Mouse (Mus musculus) hindbrain, embryonic 13.5 days (tissue): Measurements from ENCODE around the gene Hexim1. TPM values are rescaled to one million over a fixed set of nuclear protein-coding genes. Genes with fewer than 3 reads are reported as not detected.

Source experiments
- ATAC-seq: fragments of 200-750 bp; cut with Nextera tagmentation; 2 replicates; pipeline ENCODE4 v1.8.0; 2017; ENCODE audit warnings: moderate TSS enrichment; ENCODE audit not compliant: low FRiP score
- H3K27ac ChIP-seq: fragments of 300-500 bp; sonication (generic); 2 replicates; pipeline ENCODE4 v1.5.1; 2015; ENCODE audit warnings: inconsistent platforms, mild to moderate bottlenecking, moderate library complexity
- H3K27me3 ChIP-seq: fragments of 300-500 bp; sonication (generic); 2 replicates; pipeline ENCODE4 v1.6.1; 2015; ENCODE audit warnings: mild to moderate bottlenecking, inconsistent platforms
- H3K36me3 ChIP-seq: fragments of 300-500 bp; sonication (generic); 2 replicates; pipeline ENCODE4 v1.6.1; 2015; ENCODE audit warnings: mild to moderate bottlenecking, inconsistent platforms
- H3K4me1 ChIP-seq: fragments of 300-500 bp; sonication (generic); replicated peaks from 2 replicates; pipeline ENCODE4 v1.6.1; 2015; ENCODE audit warnings: inconsistent platforms
- H3K4me2 ChIP-seq: fragments of 300-500 bp; sonication (generic); 2 replicates; pipeline ENCODE4 v1.6.1; 2015; ENCODE audit warnings: inconsistent platforms, mild to moderate bottlenecking, moderate library complexity
- H3K4me3 ChIP-seq: fragments of 300-500 bp; sonication (generic); 2 replicates; pipeline ENCODE4 v1.5.1; 2015; ENCODE audit warnings: mild to moderate bottlenecking, inconsistent platforms
- H3K9ac ChIP-seq: fragments of 300-500 bp; sonication (generic); 2 replicates; pipeline ENCODE4 v1.6.1; 2015; ENCODE audit warnings: mild to moderate bottlenecking, inconsistent platforms
- H3K9me3 ChIP-seq: fragments of 300-500 bp; sonication (generic); 2 replicates; pipeline ENCODE4 v1.6.1; 2016; ENCODE audit warnings: inconsistent platforms
- WGBS: fragments of 180-500 bp; shearing (Covaris S2); methylation state at CpG from one replicate; pipeline ENCODE4 v1.1.7; 2015; 5-methylcytosine and 5-hydroxymethylcytosine counted together
- polyA plus RNA-seq: library from polyadenylated mRNA; unstranded; fragments of >200 nt; fragmentation: Nextera tagmentation; extraction: Ambion mirVana; gene quantifications from 2 replicates; pipeline ENCODE4 v1.2.1, GENCODE M21; 2015

Hexim1 gene
- polyA plus RNA-seq, result 3.6 and 4.3 TPM in 2 replicates

- Histone ChIP-seq H3K9me3 (no peaks in the 10 kb centered on the region), H3K27ac (peak within 1 kb of the TSS; percentile 95), H3K9ac (peak within 1 kb of the TSS; percentile 86), H3K36me3 (no peaks in the 10 kb centered on the region), H3K27me3 (peaks cover 29% of the 10 kb centered on the region), H3K4me2 (peak within 1 kb of the TSS; percentile 91), H3K4me1 (peaks cover 49% of the 10 kb centered on the region), H3K4me3 (peak within 1 kb of the TSS; percentile 60)
- under 1% methylated on average over 52 of the region's 53 CpGs for WGBS
- peak; percentile 96 for ATAC-seq
These were observed at the start of gene Hexim1 for GRCm38 (mm10) chr11:103116008-103116818. Gene Hexim1 (plus strand): TSS chr11:103116231.

DNA sequence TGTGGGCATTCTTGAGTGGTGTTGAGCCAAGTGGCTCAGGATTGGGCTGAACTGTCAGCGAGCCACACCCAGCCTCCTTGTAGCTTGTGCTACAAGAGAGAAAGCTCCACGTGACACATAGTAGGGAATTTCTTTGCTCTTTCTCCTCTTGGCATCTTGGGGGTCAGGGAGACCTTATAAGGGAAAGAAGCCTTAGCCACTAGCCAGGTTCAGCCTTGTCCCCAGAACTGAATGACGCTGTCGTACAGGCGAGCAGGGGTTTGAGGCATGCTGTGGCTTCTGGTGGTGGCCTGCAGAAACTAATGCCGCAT is 49.0 kb upstream of the Hexim1 start:
- Histone ChIP-seq H3K4me1 (no peaks in the 10 kb centered on the region), H3K4me3 (no peak overlapping the region), H3K36me3 (peaks cover 84% of the 10 kb centered on the region), H3K9ac (no peak overlapping the region), H3K4me2 (no peak overlapping the region), H3K9me3 (no peaks in the 10 kb centered on the region), H3K27ac (no peak overlapping the region), H3K27me3 (no peaks in the 10 kb centered on the region)
- ATAC-seq, result no peak
- WGBS, result 96% methylated on average over 6 of the region's 6 CpGs

GRCm38 (mm10) chr11:103067457-103068001 is 48.5 kb upstream of the Hexim1 start:
- no peak overlapping the region for H3K27ac ChIP-seq
- ATAC-seq, result no peak
- no peak overlapping the region for H3K9ac ChIP-seq
- no peaks in the 10 kb centered on the region for H3K9me3 ChIP-seq
- H3K4me3 ChIP-seq, result no peak overlapping the region
- no peak overlapping the region for H3K4me2 ChIP-seq
- peaks cover 80% of the 10 kb centered on the region for H3K36me3 ChIP-seq
- no peaks in the 10 kb centered on the region for H3K27me3 ChIP-seq
- H3K4me1 ChIP-seq, result no peaks in the 10 kb centered on the region
- WGBS, result 83% methylated on average over 8 of the region's 8 CpGs

GRCm38 (mm10) chr11:103068272-103068671 is 47.8 kb upstream of the Hexim1 start:
- Histone ChIP-seq H3K4me2 (no peak overlapping the region), H3K27ac (peak overlapping the region; percentile 10; the same call in 1 of the 2 replicates), H3K9ac (no peak overlapping the region), H3K27me3 (no peaks in the 10 kb centered on the region), H3K4me1 (no peaks in the 10 kb centered on the region), H3K4me3 (no peak overlapping the region), H3K36me3 (peaks cover 76% of the 10 kb centered on the region), H3K9me3 (no peaks in the 10 kb centered on the region)
- no peak for ATAC-seq
- 96% methylated on average over 4 of the region's 4 CpGs for WGBS

DNA sequence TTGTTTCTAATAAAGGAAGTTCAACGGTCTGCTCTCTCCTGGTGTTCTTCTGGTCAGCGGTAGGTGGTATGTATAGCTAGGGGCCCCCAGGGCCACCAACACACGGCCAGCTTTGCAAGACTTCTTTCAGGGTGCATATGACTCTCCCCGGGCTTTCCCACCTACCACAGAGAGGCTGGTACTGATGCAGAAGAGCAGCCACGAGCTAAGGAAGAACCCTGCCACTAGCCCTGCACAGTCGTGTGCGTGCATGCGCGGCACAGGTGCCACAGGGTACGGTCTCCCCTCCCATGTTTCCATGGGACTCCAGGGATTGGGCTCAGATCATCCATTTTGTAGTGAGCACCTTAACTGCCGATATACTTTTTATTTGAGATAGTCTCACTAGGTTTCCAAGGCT is 47.1 kb upstream of the Hexim1 start:
- Histone ChIP-seq H3K27ac (no peak overlapping the region), H3K4me2 (no peak overlapping the region), H3K9ac (no peak overlapping the region), H3K4me1 (0 out of 2 replicates have a peak, but pooled peaks cover under 1% of the 10 kb centered on the region), H3K9me3 (no peaks in the 10 kb centered on the region), H3K27me3 (no peaks in the 10 kb centered on the region), H3K4me3 (no peak overlapping the region), H3K36me3 (peaks cover 69% of the 10 kb centered on the region)
- 94% methylated on average over 11 of the region's 11 CpGs for WGBS
- ATAC-seq, result no peak

GRCm38 (mm10) chr11:103069731-103070130 is 46.3 kb upstream of the Hexim1 start:
- Histone ChIP-seq H3K4me3 (no peak overlapping the region), H3K27ac (no peak overlapping the region), H3K9ac (no peak overlapping the region), H3K4me1 (peaks cover 7% of the 10 kb centered on the region; the same call in 1 of the 2 replicates), H3K36me3 (peaks cover 61% of the 10 kb centered on the region), H3K27me3 (no peaks in the 10 kb centered on the region), H3K4me2 (no peak overlapping the region), H3K9me3 (no peaks in the 10 kb centered on the region)
- WGBS, result 100% methylated on average over 2 of the region's 2 CpGs
- no peak for ATAC-seq

- Histone ChIP-seq H3K36me3 (peaks cover 56% of the 10 kb centered on the region), H3K27ac (no peak overlapping the region), H3K27me3 (no peaks in the 10 kb centered on the region), H3K9ac (no peak overlapping the region), H3K4me2 (no peak overlapping the region), H3K4me3 (no peak overlapping the region), H3K9me3 (no peaks in the 10 kb centered on the region), H3K4me1 (peaks cover 7% of the 10 kb centered on the region; the same call in 1 of the 2 replicates)
- WGBS, result 95% methylated on average over 10 of the region's 10 CpGs
- ATAC-seq, result no peak
These were observed 45.6 kb upstream of the Hexim1 start for GRCm38 (mm10) chr11:103070322-103070880.

- Histone ChIP-seq H3K27me3 (peaks cover 7% of the 10 kb centered on the region; the same call in 1 of the 2 replicates), H3K4me2 (no peak overlapping the region), H3K4me1 (peaks cover 7% of the 10 kb centered on the region; the same call in 1 of the 2 replicates), H3K9ac (no peak overlapping the region), H3K27ac (no peak overlapping the region), H3K36me3 (peaks cover 23% of the 10 kb centered on the region), H3K4me3 (no peak overlapping the region), H3K9me3 (no peaks in the 10 kb centered on the region)
- ATAC-seq, result no peak
- 90% methylated on average over 7 of the region's 7 CpGs for WGBS
These were observed 42.4 kb upstream of the Hexim1 start for GRCm38 (mm10) chr11:103073671-103074070.

DNA sequence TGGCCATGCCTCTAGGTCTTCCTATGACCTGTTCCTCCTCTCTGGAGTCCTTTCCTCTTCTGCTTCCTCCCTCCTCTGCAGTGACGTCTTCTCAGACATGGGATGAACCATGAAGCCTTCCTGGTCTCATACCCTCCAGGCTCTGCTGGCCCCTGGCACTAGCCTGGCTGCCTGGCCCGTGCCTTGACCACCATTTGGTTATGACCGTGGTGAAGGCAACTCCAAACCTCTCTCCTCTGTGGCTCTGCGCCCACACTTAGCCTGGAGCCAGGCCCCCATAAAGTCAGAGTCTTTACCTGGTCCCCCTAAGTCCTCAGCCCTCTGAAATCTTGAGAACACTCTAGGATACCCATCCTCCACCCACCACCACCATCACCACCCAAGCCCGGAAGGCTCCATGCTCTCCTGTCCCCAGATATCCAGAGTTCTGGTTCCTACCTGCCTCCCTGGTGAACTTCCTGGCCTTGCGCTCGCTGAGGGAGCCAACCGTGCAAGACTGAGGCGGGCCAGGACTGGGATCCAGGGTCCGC is 41.8 kb upstream of the Hexim1 start:
- no peak for ATAC-seq
- Histone ChIP-seq H3K9me3 (no peaks in the 10 kb centered on the region), H3K9ac (no peak overlapping the region), H3K27ac (no peak overlapping the region), H3K4me1 (peaks cover 7% of the 10 kb centered on the region; the same call in 1 of the 2 replicates), H3K27me3 (peaks cover 12% of the 10 kb centered on the region), H3K4me3 (no peak overlapping the region), H3K36me3 (peaks cover 18% of the 10 kb centered on the region), H3K4me2 (no peak overlapping the region)
- WGBS, result 62% methylated on average over 10 of the region's 10 CpGs

DNA sequence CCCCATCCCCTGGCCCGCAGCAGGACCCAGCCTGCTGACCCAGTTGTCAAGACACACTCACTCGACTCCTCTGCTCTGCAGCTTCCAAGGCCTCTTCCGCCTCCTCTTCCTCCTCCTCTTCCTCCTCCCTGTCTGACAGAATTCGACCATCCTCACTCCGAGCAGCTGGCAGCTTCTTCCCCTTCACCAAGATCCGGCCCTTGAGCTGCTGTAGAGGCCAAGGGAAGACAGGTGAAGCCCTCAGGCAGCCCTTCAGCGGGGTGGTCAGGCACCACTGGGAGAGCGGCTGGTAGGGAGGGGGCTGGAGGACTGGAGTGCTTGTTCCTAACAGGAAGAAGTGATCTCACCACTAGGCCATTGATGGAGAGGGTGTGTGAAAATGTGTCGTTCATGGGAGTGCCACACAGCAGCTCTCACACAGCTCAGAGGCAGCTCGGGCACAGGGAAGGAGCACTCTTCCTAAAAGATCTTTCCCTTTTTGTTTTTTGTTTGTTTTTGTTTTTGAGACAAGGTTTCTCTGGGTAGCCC is 41.2 kb upstream of the Hexim1 start:
- Histone ChIP-seq H3K4me3 (no peak overlapping the region), H3K4me2 (no peak overlapping the region), H3K27me3 (peaks cover 18% of the 10 kb centered on the region), H3K36me3 (peaks cover 11% of the 10 kb centered on the region), H3K9me3 (no peaks in the 10 kb centered on the region), H3K4me1 (peaks cover 8% of the 10 kb centered on the region; the same call in 1 of the 2 replicates), H3K27ac (no peak overlapping the region), H3K9ac (no peak overlapping the region)
- ATAC-seq, result no peak
- 29% methylated on average over 10 of the region's 10 CpGs for WGBS

DNA sequence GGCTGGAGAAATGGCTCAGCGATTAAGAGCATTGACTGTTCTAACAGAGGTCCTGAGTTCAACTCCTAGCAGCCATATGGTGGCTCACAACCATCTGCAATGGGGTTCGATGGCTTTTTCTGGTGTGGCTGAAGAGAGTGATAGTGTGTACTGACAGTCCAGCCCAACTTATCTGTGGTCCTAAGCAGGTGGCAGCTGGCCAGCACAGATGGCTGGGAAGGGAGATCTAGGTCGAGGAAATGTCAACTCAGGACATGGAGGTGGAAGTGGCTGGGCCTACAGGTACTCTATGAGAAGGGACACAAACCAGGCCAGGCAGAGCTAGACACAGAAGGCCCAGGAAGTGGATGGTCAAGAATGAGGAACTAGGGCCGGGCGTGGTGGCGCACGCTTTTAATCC is 40.0 kb upstream of the Hexim1 start:
- Histone ChIP-seq H3K4me1 (peaks cover 19% of the 10 kb centered on the region), H3K4me2 (no peak overlapping the region), H3K27ac (no peak overlapping the region), H3K9me3 (no peaks in the 10 kb centered on the region), H3K4me3 (no peak overlapping the region), H3K36me3 (peaks cover under 1% of the 10 kb centered on the region; the same call in 1 of the 2 replicates), H3K9ac (no peak overlapping the region), H3K27me3 (peaks cover 30% of the 10 kb centered on the region)
- WGBS, result 88% methylated on average over 7 of the region's 7 CpGs
- ATAC-seq, result no peak

DNA sequence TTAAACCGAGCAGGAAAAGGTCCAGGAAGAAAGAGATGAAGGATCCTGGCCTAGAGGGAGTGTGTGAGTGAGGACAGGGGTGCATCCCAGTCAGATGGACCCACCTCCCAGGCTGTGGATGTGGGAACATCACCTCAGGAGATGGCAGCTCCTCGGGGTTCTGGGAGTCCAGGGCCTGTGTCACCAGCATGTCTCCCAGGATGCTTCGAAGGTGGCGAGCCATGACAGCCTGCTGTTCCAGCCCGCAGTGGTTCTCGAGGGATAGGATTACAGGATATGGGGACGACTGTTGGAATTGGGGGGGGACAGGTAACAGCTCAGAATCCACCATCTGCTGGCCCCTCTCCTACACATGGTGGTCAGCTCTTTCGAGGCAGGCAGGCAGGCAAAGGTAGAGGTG is 39.5 kb upstream of the Hexim1 start:
- Histone ChIP-seq H3K4me2 (no peak overlapping the region), H3K4me3 (no peak overlapping the region), H3K4me1 (peaks cover 22% of the 10 kb centered on the region), H3K27ac (no peak overlapping the region), H3K36me3 (no peaks in the 10 kb centered on the region), H3K9ac (no peak overlapping the region), H3K27me3 (peaks cover 36% of the 10 kb centered on the region), H3K9me3 (no peaks in the 10 kb centered on the region)
- ATAC-seq, result no peak
- 84% methylated on average over 8 of the region's 8 CpGs for WGBS
